Mouse (Mus musculus) hindbrain, embryonic 11.5 days (tissue): ENCODE results near the gene Rfx7. TPM values are rescaled to one million over a fixed set of nuclear protein-coding genes. Genes with fewer than 3 reads are reported as not detected.
A peak's percentile ranks its signal among the peaks of the same experiment; 100 is the strongest.

ENCODE experiments used
- ATAC-seq: fragments of 200-750 bp; cut with Nextera tagmentation; 2 replicates; pipeline ENCODE4 v1.8.0; 2017; ENCODE audit warnings: mild to moderate bottlenecking, moderate TSS enrichment, moderate library complexity; ENCODE audit not compliant: low FRiP score
- DNase-seq: peaks from one replicate; pipeline ENCODE4 v3.0.0-alpha.2; 2015; ENCODE audit warnings: low spot score
- H3K27ac ChIP-seq: fragments of 300-500 bp; sonication (generic); 2 replicates; pipeline ENCODE4 v1.5.1; 2014; ENCODE audit warnings: mild to moderate bottlenecking, low read depth, low read length
- H3K27me3 ChIP-seq: fragments of 300-500 bp; sonication (generic); 2 replicates; pipeline ENCODE4 v1.6.1; 2014; ENCODE audit warnings: mild to moderate bottlenecking, low read length, moderate library complexity, mixed read lengths; ENCODE audit not compliant: control insufficient read depth, insufficient read depth
- H3K36me3 ChIP-seq: fragments of 300-500 bp; sonication (generic); 2 replicates; pipeline ENCODE4 v1.6.1; 2014; ENCODE audit warnings: mild to moderate bottlenecking, low read length, moderate library complexity, mixed read lengths; ENCODE audit not compliant: control insufficient read depth, insufficient read depth
- H3K4me1 ChIP-seq: fragments of 300-500 bp; sonication (generic); replicated peaks from 2 replicates; pipeline ENCODE4 v1.6.1; 2014; ENCODE audit warnings: low read length, mixed read lengths; ENCODE audit not compliant: control insufficient read depth, insufficient read depth
- H3K4me2 ChIP-seq: fragments of 300-500 bp; sonication (generic); replicated peaks from 2 replicates; pipeline ENCODE4 v1.6.1; 2014; ENCODE audit warnings: mild to moderate bottlenecking, low read depth, low read length
- H3K4me3 ChIP-seq: fragments of 300-500 bp; sonication (generic); 2 replicates; pipeline ENCODE4 v1.5.1; 2014; ENCODE audit warnings: low read depth, low read length
- H3K9ac ChIP-seq: fragments of 300-500 bp; sonication (generic); 2 replicates; pipeline ENCODE4 v1.6.1; 2014; ENCODE audit warnings: low read depth, low read length
- H3K9me3 ChIP-seq: fragments of 300-500 bp; sonication (generic); 2 replicates; pipeline ENCODE4 v1.6.1; 2016; ENCODE audit warnings: low read length; ENCODE audit not compliant: control insufficient read depth
- WGBS: fragments of 180-500 bp; shearing (Covaris S2); extraction: QIAGEN DNeasy Blood & Tissue Kit; methylation state at CpG from one replicate; pipeline ENCODE4 v1.1.7; 2014; 5-methylcytosine and 5-hydroxymethylcytosine counted together
- polyA plus RNA-seq: library from polyadenylated mRNA; unstranded; fragments of >200 nt; fragmentation: Nextera tagmentation; extraction: Ambion mirVana; gene quantifications from 2 replicates; pipeline ENCODE4 v1.2.1, GENCODE M21; 2014

Gene Rfx7
- polyA plus RNA-seq, 1 experiment from 2014 or later, result 26.4 TPM

- peak overlapping the region; percentile 100 for H3K27ac ChIP-seq
- ATAC-seq (peak; percentile 64), DNase-seq (peak; percentile 82)
- H3K9ac ChIP-seq, result peak overlapping the region; percentile 93
- H3K4me3 ChIP-seq, result peak overlapping the region; percentile 93
- H3K4me1 ChIP-seq, result no peaks in the 10 kb centered on the region
- no peaks in the 10 kb centered on the region for H3K27me3 ChIP-seq
- H3K9me3 ChIP-seq, result no peaks in the 10 kb centered on the region
- 2% methylated on average over 33 of the region's 55 CpGs for WGBS
- H3K4me2 ChIP-seq, result peak overlapping the region; percentile 47
- H3K36me3 ChIP-seq, result no peaks in the 10 kb centered on the region
These were observed 495 bp downstream of the Rfx7 start for GRCm38 (mm10) chr9:72532381-72533088.

GRCm38 (mm10) chr9:72533089-72533415, 1.0 kb downstream of the Rfx7 start:
- H3K4me1 ChIP-seq, result no peaks in the 10 kb centered on the region
- no peaks in the 10 kb centered on the region for H3K36me3 ChIP-seq
- peak overlapping the region; percentile 93 for H3K9ac ChIP-seq
- peak overlapping the region; percentile 47 for H3K4me2 ChIP-seq
- ATAC-seq (no peak; the same call in 1 of the 2 replicates), DNase-seq (no peak)
- peak overlapping the region; percentile 93 for H3K4me3 ChIP-seq
- H3K27me3 ChIP-seq, result no peaks in the 10 kb centered on the region
- no peaks in the 10 kb centered on the region for H3K9me3 ChIP-seq
- 0% methylated on average over 2 of the region's 2 CpGs for WGBS
- peak overlapping the region; percentile 100 for H3K27ac ChIP-seq

GRCm38 (mm10) chr9:72534985-72535384, 2.9 kb downstream of the Rfx7 start:
- no peaks in the 10 kb centered on the region for H3K4me1 ChIP-seq
- no peak overlapping the region for H3K4me2 ChIP-seq
- H3K36me3 ChIP-seq, result no peaks in the 10 kb centered on the region
- DNase-seq (no peak), ATAC-seq (no peak)
- H3K4me3 ChIP-seq, result no peak overlapping the region
- no peaks in the 10 kb centered on the region for H3K27me3 ChIP-seq
- no peak overlapping the region for H3K9ac ChIP-seq
- 93% methylated on average over 2 of the region's 2 CpGs for WGBS
- H3K27ac ChIP-seq, result no peak overlapping the region
- H3K9me3 ChIP-seq, result no peaks in the 10 kb centered on the region

- Histone ChIP-seq H3K4me2 (no peak overlapping the region), H3K36me3 (no peaks in the 10 kb centered on the region), H3K9ac (no peak overlapping the region), H3K9me3 (no peaks in the 10 kb centered on the region), H3K27ac (no peak overlapping the region), H3K27me3 (no peaks in the 10 kb centered on the region), H3K4me1 (no peaks in the 10 kb centered on the region), H3K4me3 (no peak overlapping the region)
- ATAC-seq, result no peak
- 92% methylated on average over 3 of the region's 3 CpGs for WGBS
- no peak for DNase-seq
These were observed 3.4 kb downstream of the Rfx7 start for GRCm38 (mm10) chr9:72535394-72535793.

GRCm38 (mm10) chr9:72537086-72537485, 5.0 kb downstream of the Rfx7 start:
- ATAC-seq, result no peak

GRCm38 (mm10) chr9:72543590-72543989, 11.6 kb downstream of the Rfx7 start:
- H3K4me2 ChIP-seq, result no peak overlapping the region
- DNase-seq, result no peak
- H3K9me3 ChIP-seq, result no peaks in the 10 kb centered on the region
- no peaks in the 10 kb centered on the region for H3K36me3 ChIP-seq
- no peaks in the 10 kb centered on the region for H3K27me3 ChIP-seq
- H3K9ac ChIP-seq, result no peak overlapping the region
- H3K4me3 ChIP-seq, result no peak overlapping the region
- no peaks in the 10 kb centered on the region for H3K4me1 ChIP-seq
- no peak overlapping the region for H3K27ac ChIP-seq
- ATAC-seq, result no peak

More at GRCm38 (mm10) chr9:72537086-72537485, 5.0 kb downstream of the Rfx7 start:
- no peaks in the 10 kb centered on the region for H3K4me1 ChIP-seq
- no peaks in the 10 kb centered on the region for H3K27me3 ChIP-seq
- no peak overlapping the region for H3K4me3 ChIP-seq
- no peak overlapping the region for H3K9ac ChIP-seq
- no peak overlapping the region for H3K27ac ChIP-seq
- H3K9me3 ChIP-seq, result no peaks in the 10 kb centered on the region
- no peak overlapping the region for H3K4me2 ChIP-seq
- no peaks in the 10 kb centered on the region for H3K36me3 ChIP-seq
- no peak for DNase-seq
- 41% methylated on average over 1 of the region's 1 CpGs for WGBS

GRCm38 (mm10) chr9:72558780-72559179, 26.7 kb downstream of the Rfx7 start:
- Histone ChIP-seq H3K27ac (no peak overlapping the region), H3K9me3 (no peaks in the 10 kb centered on the region), H3K4me3 (no peak overlapping the region), H3K9ac (no peak overlapping the region), H3K36me3 (no peaks in the 10 kb centered on the region), H3K27me3 (no peaks in the 10 kb centered on the region), H3K4me2 (no peak overlapping the region), H3K4me1 (no peaks in the 10 kb centered on the region)
- ATAC-seq, result no peak
- no peak for DNase-seq
- WGBS, result 83% methylated on average over 1 of the region's 1 CpGs

- Histone ChIP-seq H3K9me3 (no peaks in the 10 kb centered on the region), H3K36me3 (no peaks in the 10 kb centered on the region), H3K9ac (no peak overlapping the region), H3K27me3 (no peaks in the 10 kb centered on the region), H3K4me3 (no peak overlapping the region), H3K4me2 (no peak overlapping the region), H3K4me1 (no peaks in the 10 kb centered on the region), H3K27ac (no peak overlapping the region)
- 91% methylated on average over 2 of the region's 2 CpGs for WGBS
- DNase-seq (no peak), ATAC-seq (no peak)
These were observed 28.3 kb downstream of the Rfx7 start for GRCm38 (mm10) chr9:72560316-72560715.

GRCm38 (mm10) chr9:72563277-72563676, 31.2 kb downstream of the Rfx7 start:
- no peak overlapping the region for H3K27ac ChIP-seq

More at GRCm38 (mm10) chr9:72563277-72563676, 31.2 kb downstream of the Rfx7 start:
- DNase-seq (no peak), ATAC-seq (no peak)
- H3K9me3 ChIP-seq, result no peaks in the 10 kb centered on the region
- no peaks in the 10 kb centered on the region for H3K4me1 ChIP-seq
- WGBS, result 94% methylated on average over 3 of the region's 3 CpGs
- no peak overlapping the region for H3K4me2 ChIP-seq
- no peak overlapping the region for H3K9ac ChIP-seq
- H3K4me3 ChIP-seq, result no peak overlapping the region
- no peaks in the 10 kb centered on the region for H3K36me3 ChIP-seq
- H3K27me3 ChIP-seq, result no peaks in the 10 kb centered on the region
